Mouse (Mus musculus) ovary, postnatal 36 days (tissue): Measurements from ENCODE around the gene Negr1.

Experiments
- DNase-seq: peaks from one replicate; pipeline ENCODE4 v3.0.0; 2022; ENCODE audit warnings: low spot score, mixed read lengths

Negr1 gene

GRCm38 (mm10) chr3:156796061-156796691, 234.6 kb downstream of the Negr1 start:
- no peak for DNase-seq

GRCm38 (mm10) chr3:156799228-156799627, 237.6 kb downstream of the Negr1 start:
- DNase-seq, result no peak

- no peak for DNase-seq
Measured at GRCm38 (mm10) chr3:156809836-156810235, 248.2 kb downstream of the Negr1 start.

GRCm38 (mm10) chr3:156816938-156817337, 255.3 kb downstream of the Negr1 start:
- no peak for DNase-seq

GRCm38 (mm10) chr3:156817452-156817851, 255.9 kb downstream of the Negr1 start:
- DNase-seq, result no peak

GRCm38 (mm10) chr3:156823039-156823438, 261.4 kb downstream of the Negr1 start:
- no peak for DNase-seq

GRCm38 (mm10) chr3:156833920-156834319, 272.3 kb downstream of the Negr1 start:
- DNase-seq, result no peak

GRCm38 (mm10) chr3:156838550-156838949, 277.0 kb downstream of the Negr1 start:
- no peak for DNase-seq

GRCm38 (mm10) chr3:156848385-156848784, 286.8 kb downstream of the Negr1 start:
- no peak for DNase-seq

- no peak for DNase-seq
Measured at GRCm38 (mm10) chr3:156851921-156852320, 290.3 kb downstream of the Negr1 start.

GRCm38 (mm10) chr3:156870239-156870921, 308.8 kb downstream of the Negr1 start:
- DNase-seq, result no peak

- DNase-seq, result no peak
Measured at GRCm38 (mm10) chr3:156870922-156871257, 309.3 kb downstream of the Negr1 start.

- DNase-seq, result no peak
Measured at GRCm38 (mm10) chr3:156871641-156872196, 310.1 kb downstream of the Negr1 start.

- no peak for DNase-seq
Measured at GRCm38 (mm10) chr3:156876551-156876950, 315.0 kb downstream of the Negr1 start.

GRCm38 (mm10) chr3:156882129-156882528, 320.5 kb downstream of the Negr1 start:
- DNase-seq, result no peak

- no peak for DNase-seq
Measured at GRCm38 (mm10) chr3:156883873-156884272, 322.3 kb downstream of the Negr1 start.

- no peak for DNase-seq
Measured at GRCm38 (mm10) chr3:156885689-156886088, 324.1 kb downstream of the Negr1 start.

- no peak for DNase-seq
Measured at GRCm38 (mm10) chr3:156886915-156887314, 325.3 kb downstream of the Negr1 start.

GRCm38 (mm10) chr3:156890986-156891385, 329.4 kb downstream of the Negr1 start:
- no peak for DNase-seq

- DNase-seq, result no peak
Measured at GRCm38 (mm10) chr3:156895322-156895721, 333.7 kb downstream of the Negr1 start.

GRCm38 (mm10) chr3:156896106-156896505, 334.5 kb downstream of the Negr1 start:
- DNase-seq, result no peak

- no peak for DNase-seq
Measured at GRCm38 (mm10) chr3:156896552-156896951, 335.0 kb downstream of the Negr1 start.

GRCm38 (mm10) chr3:156901140-156901539, 339.5 kb downstream of the Negr1 start:
- no peak for DNase-seq
